Mouse (Mus musculus) liver, postnatal 0 days (tissue): ENCODE results near the gene Adamtsl3.

Experiments used
- CTCF ChIP-seq: sonication (generic); IDR thresholded peaks from 2 replicates; pipeline ENCODE4 v1.5.1; 2016; ENCODE audit warnings: antibody characterized with exemption, low read depth
- EP300 ChIP-seq: IDR thresholded peaks from 2 replicates; pipeline ENCODE4 v1.6.1; 2016; ENCODE audit warnings: antibody characterized with exemption, low read depth, mild to moderate bottlenecking

DNA sequence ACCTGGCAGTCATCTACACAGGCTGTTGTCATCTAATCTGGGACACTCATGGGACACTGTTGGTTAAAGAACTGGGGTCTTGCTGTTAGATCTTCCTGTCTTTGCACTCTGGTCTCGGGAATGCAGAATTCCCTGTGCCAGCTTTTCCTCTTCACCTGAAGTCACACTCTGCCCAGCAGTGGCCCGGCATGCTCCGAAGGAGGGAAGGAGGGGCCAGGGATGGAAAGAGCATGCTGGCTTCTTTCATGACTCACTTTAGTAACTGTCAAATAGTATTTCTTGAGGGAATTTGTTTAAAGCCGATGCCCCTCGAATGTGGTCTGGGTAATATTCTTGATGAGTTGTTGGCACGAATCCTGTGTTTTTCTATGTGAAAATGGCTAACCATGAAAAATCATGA, 81.2 kb downstream of the Adamtsl3 start:
- TF ChIP-seq CTCF: no peak
- TF ChIP-seq EP300: no peak
